Mouse (Mus musculus): ENCODE measurements around the gene Gm9857.

Gene Gm9857

GRCm38 (mm10) chr3:108925677-108926076, 14.6 kb downstream of the Gm9857 start:
- no peak for DNase-seq (ENCODE audit: low spot score)

- DNase-seq (ENCODE audit: low spot score): no peak
Observed at GRCm38 (mm10) chr3:108921822-108922221, 18.4 kb downstream of the Gm9857 start.

DNA sequence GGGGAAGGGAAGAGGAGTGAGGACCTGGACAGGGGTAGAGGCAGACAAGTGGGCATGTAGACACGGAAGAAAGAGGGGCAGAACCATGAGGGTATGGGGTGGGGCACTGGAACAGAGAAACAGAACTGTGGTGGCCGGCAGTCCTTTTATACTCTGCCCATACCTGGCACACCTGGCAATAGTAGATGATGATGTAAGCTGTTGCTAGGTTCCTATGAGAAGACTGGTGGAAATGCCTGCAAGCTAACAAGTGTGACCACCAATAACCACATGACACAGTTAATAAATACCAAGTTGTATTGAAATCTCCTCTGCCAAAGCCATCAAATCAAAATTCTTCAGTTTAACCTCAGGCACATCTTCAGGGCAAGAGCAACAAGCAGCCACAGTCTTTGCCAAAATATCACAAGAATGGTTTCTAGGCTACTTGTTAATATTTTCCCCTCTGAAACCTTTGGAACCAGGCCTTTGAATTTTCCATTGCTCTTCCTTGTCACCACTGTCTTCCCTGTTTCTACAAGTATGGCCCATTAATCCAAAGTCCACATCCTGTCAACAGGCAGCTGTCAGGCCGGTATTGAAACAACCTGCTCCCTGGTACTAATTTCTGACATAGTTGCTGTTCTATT, 19.7 kb downstream of the Gm9857 start:
- DNase-seq (ENCODE audit: low spot score): no peak

- DNase-seq (ENCODE audit: low spot score): no peak
Observed at GRCm38 (mm10) chr3:108918852-108919251, 21.4 kb downstream of the Gm9857 start.

DNA sequence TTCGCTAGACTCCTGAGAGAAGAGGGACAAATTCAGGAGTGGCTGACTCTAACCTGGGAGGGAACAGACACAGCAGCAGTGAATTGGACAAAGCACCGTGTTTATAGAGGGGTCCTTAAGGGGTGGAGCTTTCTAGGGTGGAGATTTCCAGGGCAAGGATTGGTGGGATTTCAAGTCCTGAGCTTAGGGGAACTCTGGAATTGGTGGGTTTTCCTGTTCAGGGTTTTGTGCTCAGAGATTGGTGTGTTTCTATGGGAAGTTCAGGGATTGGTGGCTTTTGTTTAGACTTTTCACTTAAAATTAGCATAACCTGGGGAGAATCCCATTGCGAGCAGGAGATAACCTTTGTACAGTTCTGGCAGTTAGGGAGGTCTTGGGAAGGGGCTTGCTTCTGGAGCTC, 22.3 kb downstream of the Gm9857 start:
- no peak for DNase-seq (ENCODE audit: low spot score)

DNA sequence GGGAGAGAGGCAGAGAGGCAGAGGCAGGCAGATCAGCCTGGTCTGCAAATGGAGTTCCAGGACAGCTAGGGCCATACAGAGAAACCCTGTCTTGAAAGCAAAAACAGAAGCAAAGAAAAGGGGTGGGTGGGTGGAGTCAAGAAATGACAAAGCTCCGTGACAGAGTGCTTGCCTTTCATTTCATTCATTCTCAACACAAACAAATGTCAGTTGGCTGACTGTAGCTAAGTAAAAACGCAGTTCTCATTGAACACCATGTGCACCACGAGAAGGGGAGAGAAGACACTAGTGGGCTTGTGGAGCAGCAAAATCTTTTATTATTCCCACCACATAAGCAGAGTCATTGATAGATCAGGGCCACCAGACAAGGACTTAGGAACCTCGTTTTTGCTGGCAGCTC, 23.4 kb downstream of the Gm9857 start:
- no peak for DNase-seq (ENCODE audit: low spot score)

GRCm38 (mm10) chr3:108915999-108916398, 24.2 kb downstream of the Gm9857 start:
- no peak for DNase-seq (ENCODE audit: low spot score)

DNA sequence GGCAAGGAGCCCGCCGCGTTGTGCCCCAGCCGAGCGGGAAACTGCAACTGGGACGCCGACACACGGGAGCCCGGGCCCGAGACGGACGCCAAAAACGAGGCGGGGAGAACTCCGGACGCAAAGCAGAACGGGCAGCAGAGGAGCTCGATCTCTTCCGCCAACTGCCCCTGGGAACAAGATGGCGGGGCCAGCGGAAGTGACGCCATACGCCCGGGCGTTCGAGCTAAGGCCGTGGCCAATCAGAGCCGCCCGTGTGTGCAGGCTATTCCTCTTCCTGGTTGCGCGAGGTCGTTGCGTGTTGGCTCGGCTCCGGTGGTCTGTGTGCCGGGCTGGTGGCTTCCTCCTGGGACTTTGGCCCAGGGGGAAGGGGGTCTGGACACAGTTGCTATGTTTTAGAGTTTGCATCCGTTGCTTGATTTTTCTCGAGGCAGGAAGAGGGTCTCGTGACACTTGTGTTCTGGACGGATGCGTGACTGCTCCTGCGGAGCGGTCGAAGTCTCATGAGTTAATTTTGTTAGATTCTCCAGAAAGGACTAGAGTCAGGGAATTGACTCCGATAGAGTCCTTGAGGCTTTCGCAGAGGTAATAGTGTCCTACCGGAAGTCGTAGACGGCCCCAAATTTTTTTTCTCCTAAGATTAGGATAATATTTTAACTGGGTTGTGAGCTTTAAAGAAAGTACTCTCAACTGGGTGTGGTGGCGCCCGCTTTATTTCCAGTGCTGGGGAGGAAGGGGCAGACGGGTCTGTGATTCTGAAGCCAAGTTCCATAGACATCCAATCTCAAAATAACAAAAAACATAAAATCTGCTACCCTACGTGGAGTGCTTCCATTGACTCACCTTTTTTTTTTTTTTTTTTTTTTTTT, 28.5 kb downstream of the Gm9857 start, which contains the start of gene Prpf38b:
Prpf38b (minus strand) TSS at position 180 of the 866 bp plus-strand sequence.
- DNase-seq (ENCODE audit: low spot score): peak; percentile 98

DNA sequence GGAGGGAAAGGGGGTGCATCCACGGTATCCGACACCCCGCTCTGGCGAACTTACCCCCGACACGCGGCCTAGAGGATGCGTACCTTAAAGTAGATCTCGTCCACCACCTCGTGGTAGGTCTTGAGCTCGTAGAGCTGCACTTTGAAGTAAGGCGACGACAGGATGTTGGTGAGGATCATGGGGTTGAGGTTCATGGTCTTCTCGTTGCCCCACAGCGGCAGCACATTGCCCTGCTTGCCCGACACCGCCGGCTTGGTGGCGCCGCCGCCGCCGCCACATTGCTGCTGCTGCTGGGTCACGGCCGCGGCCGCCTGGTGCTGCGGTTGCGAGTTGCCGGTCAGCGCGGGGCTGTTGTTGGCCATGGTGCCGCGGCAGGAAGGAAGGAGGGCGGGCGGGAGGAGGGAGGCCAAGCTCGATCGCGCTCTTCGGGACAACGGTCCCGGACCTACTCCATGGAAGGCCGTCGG, 29.1 kb downstream of the Gm9857 start:
- peak; percentile 71 for DNase-seq (ENCODE audit: low spot score)

DNA sequence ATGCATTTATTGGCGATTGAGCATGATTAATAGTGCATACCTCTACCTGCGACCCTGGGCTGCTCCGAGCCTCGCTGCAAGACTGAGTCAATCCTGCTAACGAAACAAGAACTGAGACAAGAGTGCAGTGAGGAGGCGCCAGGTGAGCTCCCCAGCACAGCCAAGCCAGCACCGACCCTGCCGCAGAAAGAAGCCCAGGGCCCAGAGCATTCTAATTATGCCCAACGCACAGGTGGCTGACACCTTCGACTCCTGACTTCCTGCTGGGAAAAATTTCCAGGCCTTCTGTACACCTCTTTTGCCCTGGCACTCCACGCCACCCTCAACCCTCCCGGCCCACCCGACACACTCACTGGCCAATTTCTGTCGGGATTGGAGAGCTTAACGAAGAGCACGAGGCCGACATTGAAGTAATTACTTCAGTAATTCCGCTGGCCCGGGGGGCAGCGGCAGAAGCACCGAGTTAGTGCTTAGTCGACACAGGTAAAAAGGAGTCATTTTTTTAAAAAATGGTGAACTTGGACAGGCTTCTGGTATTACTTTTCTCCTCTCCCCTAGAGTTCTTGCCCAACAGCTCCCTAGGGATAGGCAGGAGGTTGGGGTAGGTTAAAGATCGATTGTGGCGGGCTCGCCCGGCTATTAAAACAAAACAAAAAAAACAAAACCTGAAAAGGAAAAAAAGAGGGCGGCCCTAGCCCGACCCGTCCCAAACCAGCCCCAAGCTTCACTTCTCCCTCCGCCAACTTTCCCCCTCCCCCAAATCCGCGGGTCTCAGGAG, 29.8 kb downstream of the Gm9857 start:
- DNase-seq (ENCODE audit: low spot score): no peak

DNA sequence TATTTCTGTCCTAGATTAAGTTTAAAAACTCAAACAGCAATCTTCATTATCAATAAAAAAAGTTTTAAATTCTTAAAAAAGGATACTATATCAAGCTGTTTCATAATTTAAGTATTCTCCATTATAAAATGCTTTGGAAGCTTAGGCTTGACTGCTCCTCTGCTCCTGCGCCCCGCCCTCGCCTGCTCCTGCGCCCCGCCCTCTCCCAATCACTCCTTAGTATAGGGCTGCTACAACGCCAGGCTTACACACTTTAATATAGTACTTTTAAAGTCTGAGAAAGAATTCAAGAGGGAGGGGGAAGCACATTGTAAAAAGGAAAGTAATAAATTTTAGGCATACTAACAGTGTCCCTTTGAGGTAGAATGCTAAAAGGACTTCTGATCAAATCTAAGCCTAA, 37.3 kb downstream of the Gm9857 start:
- no peak for DNase-seq (ENCODE audit: low spot score)

GRCm38 (mm10) chr3:108902038-108902437, 38.2 kb downstream of the Gm9857 start:
- DNase-seq (ENCODE audit: low spot score): peak; percentile 53

DNA sequence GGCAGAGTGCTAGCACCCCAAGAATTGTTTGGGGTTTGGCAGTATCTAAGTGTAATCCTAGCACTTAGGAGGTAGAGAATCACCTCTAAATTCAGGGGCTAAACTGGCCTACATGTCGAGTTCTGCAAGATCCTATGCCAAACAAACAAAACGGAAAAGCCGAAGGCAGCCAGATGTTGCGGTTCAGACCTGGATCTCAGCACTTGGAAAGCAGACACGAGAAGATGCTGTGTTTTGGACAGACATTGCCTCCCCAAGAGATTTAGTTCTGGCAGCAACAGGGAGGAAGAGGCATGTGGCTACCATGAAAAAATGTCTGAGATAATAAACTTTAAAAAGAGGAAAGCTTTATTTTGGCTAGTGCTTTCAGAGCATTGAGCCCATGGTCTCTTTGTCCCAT, 39.6 kb downstream of the Gm9857 start:
- DNase-seq (ENCODE audit: low spot score): no peak

DNA sequence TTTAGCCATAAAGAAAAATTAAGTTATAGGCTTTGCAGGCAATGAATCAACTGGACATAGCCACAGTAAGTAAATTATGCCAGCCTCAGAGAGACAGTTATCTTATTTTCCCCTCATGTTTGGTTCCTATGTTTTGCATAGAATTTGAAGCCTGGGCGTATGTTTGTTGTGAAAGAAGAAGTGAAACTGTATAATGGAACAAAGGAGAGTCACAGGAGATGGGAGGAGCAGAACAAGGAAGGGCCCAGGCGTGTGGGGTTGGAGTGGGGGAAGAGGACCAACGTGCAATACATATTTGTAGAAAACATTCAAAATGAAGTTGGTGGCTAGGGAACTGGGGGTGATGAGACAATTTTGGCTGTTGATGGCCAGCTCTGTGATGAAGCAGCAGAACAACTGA, 40.1 kb downstream of the Gm9857 start:
- no peak for DNase-seq (ENCODE audit: low spot score)

GRCm38 (mm10) chr3:108898640-108899039, 41.6 kb downstream of the Gm9857 start:
- DNase-seq (ENCODE audit: low spot score): no peak

DNA sequence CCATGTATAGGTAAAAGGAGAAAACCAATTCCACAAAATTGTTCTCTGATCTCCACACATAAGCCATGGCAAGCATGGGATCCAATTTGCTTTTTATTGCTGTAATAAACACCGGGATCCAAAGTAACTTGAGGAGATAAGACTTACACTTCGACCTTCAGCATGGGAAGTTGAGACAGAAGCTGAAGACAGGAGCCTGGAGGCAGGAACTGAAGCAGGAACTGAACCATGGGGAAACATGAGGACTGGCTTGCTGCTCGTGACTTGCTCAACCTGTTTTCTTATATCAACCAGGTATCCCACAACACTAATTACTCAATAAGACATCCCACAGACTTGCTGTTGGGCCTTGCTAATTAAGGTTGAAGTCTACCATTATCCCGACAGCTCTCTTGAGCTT, 47.3 kb downstream of the Gm9857 start:
- no peak for DNase-seq (ENCODE audit: low spot score)

- DNase-seq (ENCODE audit: low spot score): no peak
Observed at GRCm38 (mm10) chr3:108892080-108892479, 48.2 kb downstream of the Gm9857 start.
